In genomic region chr3:33082806-33083338, GRCm38 (mm10) we compare ENCODE assay signal across 9 mouse cellular contexts.
DNase-seq lines count a peak whose midpoint lies in the region; ATAC-seq lines count a peak whose summit lies in the region.
"Had no signal": no experiment of that assay in that cellular context is flagged by ENCODE, and none has a peak within 500 bp of the region (broad histone marks: within the 10 kb centered on the region; RNA-seq: fewer than 3 reads in every experiment).

No protein-coding gene starts in this region.

- H3K4me1 ChIP-seq in hindbrain, embryonic 13.5 days (replicated peaks) = no peaks in the 10 kb centered on the region
- H3K4me1 ChIP-seq in hindbrain, embryonic 12.5 days = no peaks in the 10 kb centered on the region; the same call in 1 of the 2 replicates
- H3K4me1 ChIP-seq in embryonic facial prominence, embryonic 15.5 days = no peaks in the 10 kb centered on the region
- H3K4me1 ChIP-seq in stomach, embryonic 15.5 days = no peaks in the 10 kb centered on the region

- no peaks in the 10 kb centered on the region for H3K27me3 ChIP-seq in hindbrain, embryonic 13.5 days
- H3K27me3 ChIP-seq in hindbrain, embryonic 12.5 days = no peaks in the 10 kb centered on the region
- no peaks in the 10 kb centered on the region for H3K27me3 ChIP-seq in embryonic facial prominence, embryonic 15.5 days
- H3K27me3 ChIP-seq in stomach, embryonic 15.5 days (replicated peaks) = no peaks in the 10 kb centered on the region

- peak; percentile 7 for DNase-seq in ovary, postnatal 14 days (ENCODE audit: low spot score)
- no peak for DNase-seq in ovary, postnatal 10 days (ENCODE audit: low spot score)
- no peak for DNase-seq in adrenal gland, postnatal 25 days
- DNase-seq: cerebellum, adult 18-20 months had no signal

- no peak overlapping the region for H3K4me2 ChIP-seq in hindbrain, embryonic 13.5 days
- no peak overlapping the region for H3K4me2 ChIP-seq in hindbrain, embryonic 12.5 days (replicated peaks)
- 0 out of 2 replicates have a peak overlapping the region, but pooled peaks have one; percentile 17 for H3K4me2 ChIP-seq in embryonic facial prominence, embryonic 15.5 days (replicated peaks)
- peak overlapping the region; percentile 17; the same call in 1 of the 2 replicates for H3K4me2 ChIP-seq in stomach, embryonic 15.5 days

- 44% methylated on average over 8 of the region's 8 CpGs for WGBS in hindbrain, embryonic 13.5 days
- 39% methylated on average over 8 of the region's 8 CpGs for WGBS in hindbrain, embryonic 12.5 days
- 31% methylated on average over 8 of the region's 8 CpGs for WGBS in embryonic facial prominence, embryonic 15.5 days
- WGBS in stomach, embryonic 15.5 days = 27% methylated on average over 8 of the region's 8 CpGs

- H3K27ac ChIP-seq in hindbrain, embryonic 13.5 days = no peak overlapping the region
- no peak overlapping the region for H3K27ac ChIP-seq in hindbrain, embryonic 12.5 days
- no peak overlapping the region for H3K27ac ChIP-seq in embryonic facial prominence, embryonic 15.5 days (replicated peaks)
- H3K27ac ChIP-seq in stomach, embryonic 15.5 days = no peak overlapping the region
- H3K27ac ChIP-seq: heart, adult 2 months had no signal

- H3K9me3 ChIP-seq in hindbrain, embryonic 13.5 days = no peaks in the 10 kb centered on the region
- H3K9me3 ChIP-seq in hindbrain, embryonic 12.5 days (replicated peaks) = no peaks in the 10 kb centered on the region
- H3K9me3 ChIP-seq in embryonic facial prominence, embryonic 15.5 days (replicated peaks) = no peaks in the 10 kb centered on the region
- no peaks in the 10 kb centered on the region for H3K9me3 ChIP-seq in stomach, embryonic 15.5 days

- no peaks in the 10 kb centered on the region for H3K36me3 ChIP-seq in hindbrain, embryonic 13.5 days
- no peaks in the 10 kb centered on the region for H3K36me3 ChIP-seq in hindbrain, embryonic 12.5 days
- H3K36me3 ChIP-seq in embryonic facial prominence, embryonic 15.5 days = no peaks in the 10 kb centered on the region
- H3K36me3 ChIP-seq in stomach, embryonic 15.5 days = no peaks in the 10 kb centered on the region

- no peak overlapping the region for H3K4me3 ChIP-seq in hindbrain, embryonic 13.5 days
- no peak overlapping the region for H3K4me3 ChIP-seq in hindbrain, embryonic 12.5 days
- H3K4me3 ChIP-seq in embryonic facial prominence, embryonic 15.5 days (replicated peaks) = no peak overlapping the region
- no peak overlapping the region for H3K4me3 ChIP-seq in stomach, embryonic 15.5 days (replicated peaks)
- H3K4me3 ChIP-seq: heart, adult 2 months had no signal

- H3K9ac ChIP-seq in hindbrain, embryonic 13.5 days = no peak overlapping the region
- no peak overlapping the region for H3K9ac ChIP-seq in hindbrain, embryonic 12.5 days
- no peak overlapping the region for H3K9ac ChIP-seq in embryonic facial prominence, embryonic 15.5 days
- H3K9ac ChIP-seq in stomach, embryonic 15.5 days = no peak overlapping the region

- 0 out of 2 replicates have a peak, but pooled peaks have one; percentile 28 for ATAC-seq in hindbrain, embryonic 13.5 days (ENCODE audit: low FRiP score)
- ATAC-seq in hindbrain, embryonic 12.5 days (ENCODE audit: low FRiP score) = no peak
- ATAC-seq in embryonic facial prominence, embryonic 15.5 days (ENCODE audit: insufficient number of reproducible peaks, low FRiP score, low TSS enrichment, low read depth) = no peak
- no peak for ATAC-seq in stomach, embryonic 15.5 days (ENCODE audit: insufficient read depth, low FRiP score, low read depth)

Comparison
In these comparisons a context has a peak if more than half of its experiments do, and no peak if none do; other contexts are left out.
1. H3K4me2 ChIP-seq: peak in embryonic facial prominence, embryonic 15.5 days (single experiment) and stomach, embryonic 15.5 days (single experiment); none in hindbrain, embryonic 13.5 days (single experiment) and hindbrain, embryonic 12.5 days (single experiment).